Mouse (Mus musculus) lung, postnatal 0 days (tissue): ENCODE measurements around the gene Fbf1.

Experiments used
- CTCF ChIP-seq: IDR thresholded peaks from 2 replicates; pipeline ENCODE4 v1.5.1; 2016; ENCODE audit warnings: antibody characterized with exemption, mild to moderate bottlenecking
- EP300 ChIP-seq: IDR thresholded peaks from 2 replicates; pipeline ENCODE4 v1.6.1; 2016; ENCODE audit warnings: antibody characterized with exemption, mild to moderate bottlenecking, control low read depth

- no peak for TF ChIP-seq CTCF
- TF ChIP-seq EP300, result no peak
These were observed 38.7 kb upstream of the Fbf1 start for GRCm38 (mm10) chr11:116206678-116207077.
